Mouse (Mus musculus) myocyte (in vitro differentiated cells): ENCODE results near the gene Myh7b.

Experiments used
- E2F4 ChIP-seq: IDR thresholded peaks from one replicate; pipeline ENCODE4 v1.6.1; 2011; ENCODE audit warnings: mild to moderate bottlenecking, control low read depth, moderate library complexity; ENCODE audit not compliant: insufficient read depth
- MAX ChIP-seq: IDR thresholded peaks from one replicate; pipeline ENCODE4 v1.6.1; 2011; ENCODE audit warnings: low read depth, mild to moderate bottlenecking, control low read depth
- MYOD1 ChIP-seq, 3 experiments: IDR thresholded peaks; one replicate each; pipeline ENCODE4 v1.6.1; 2011; ENCODE audit warnings: control low read depth in 2 of 3, low read depth in 2 of 3, mild to moderate bottlenecking in 2 of 3, moderate library complexity in 1 of 3; ENCODE audit not compliant: insufficient read length in 2 of 3, control insufficient read depth in 1 of 3
- MYOG ChIP-seq, 3 experiments: IDR thresholded peaks; one replicate each; pipeline ENCODE4 v1.6.1; 2011; ENCODE audit warnings: control low read depth in 2 of 3, low read depth in 2 of 3, mild to moderate bottlenecking in 2 of 3; ENCODE audit not compliant: insufficient read length in 2 of 3, control insufficient read depth in 1 of 3, insufficient read depth in 1 of 3
- POLR2A ChIP-seq: IDR thresholded peaks from one replicate; pipeline ENCODE4 v1.6.1; 2011; ENCODE audit warnings: low read depth, mild to moderate bottlenecking, control low read depth, moderate library complexity; ENCODE audit not compliant: insufficient read length
- POLR2AphosphoS2 ChIP-seq: IDR thresholded peaks from one replicate; pipeline ENCODE4 v1.6.1; 2011; ENCODE audit warnings: low read depth, control low read depth; ENCODE audit not compliant: insufficient read length
- TCF12 ChIP-seq: IDR thresholded peaks from one replicate; pipeline ENCODE4 v1.6.1; 2011; ENCODE audit warnings: mild to moderate bottlenecking, control low read depth; ENCODE audit not compliant: poor library complexity, insufficient read depth, severe bottlenecking
- USF1 ChIP-seq: IDR thresholded peaks from one replicate; pipeline ENCODE4 v1.6.1; 2011; ENCODE audit warnings: low read depth, mild to moderate bottlenecking, control low read depth, moderate library complexity

- TF ChIP-seq POLR2A (no peak), MAX (no peak), POLR2AphosphoS2 (no peak), USF1 (no peak), TCF12 (no peak), E2F4 (no peak), MYOG (IDR thresholded peaks at IDR 0.05; ENCODE audit: control insufficient read depth in 1 of 3, insufficient read depth in 1 of 3, insufficient read length in 2 of 3, low read depth in 2 of 3) (no peak), MYOD1 (IDR thresholded peaks at IDR 0.05; ENCODE audit: control insufficient read depth in 1 of 3, insufficient read length in 2 of 3, low read depth in 2 of 3) (no peak)
These were observed 70.2 kb downstream of the Myh7b start for GRCm38 (mm10) chr2:155681194-155681593.
